Mouse (Mus musculus) lung, embryonic 16.5 days (tissue): Measurements from ENCODE around the gene Med6. TPM values are rescaled to one million over a fixed set of nuclear protein-coding genes. Genes with fewer than 3 reads are reported as not detected.
"Not testable (repeated sequence)": the region's sequence is repeated elsewhere in the genome, so short reads cannot be mapped to it uniquely, and the experiment has no call there.

Source experiments
- ATAC-seq: fragments of 200-750 bp; cut with Nextera tagmentation; 2 replicates; pipeline ENCODE4 v1.8.0; 2017; ENCODE audit warnings: low read depth, mild to moderate bottlenecking, moderate library complexity
- H3K27ac ChIP-seq: fragments of 300-500 bp; sonication (generic); 2 replicates; pipeline ENCODE4 v1.5.1; 2014; ENCODE audit warnings: mild to moderate bottlenecking, control low read depth, low read length
- H3K27me3 ChIP-seq: fragments of 300-500 bp; sonication (generic); 2 replicates; pipeline ENCODE4 v1.6.1; 2014; ENCODE audit warnings: low read depth, low read length, mixed read lengths; ENCODE audit not compliant: control insufficient read depth, insufficient read depth
- H3K36me3 ChIP-seq: fragments of 300-500 bp; sonication (generic); 2 replicates; pipeline ENCODE4 v1.6.1; 2014; ENCODE audit warnings: low read length; ENCODE audit not compliant: control insufficient read depth, insufficient read depth
- H3K4me1 ChIP-seq: fragments of 300-500 bp; sonication (generic); replicated peaks from 2 replicates; pipeline ENCODE4 v1.6.1; 2014; ENCODE audit warnings: low read length, mixed read lengths; ENCODE audit not compliant: control insufficient read depth, insufficient read depth
- H3K4me2 ChIP-seq: fragments of 300-500 bp; sonication (generic); 2 replicates; pipeline ENCODE4 v1.6.1; 2014; ENCODE audit warnings: low read depth, low read length, control low read depth
- H3K4me3 ChIP-seq: fragments of 300-500 bp; sonication (generic); 2 replicates; pipeline ENCODE4 v1.5.1; 2014; ENCODE audit warnings: mild to moderate bottlenecking, low read length, control low read depth
- H3K9ac ChIP-seq: fragments of 300-500 bp; sonication (generic); 2 replicates; pipeline ENCODE4 v1.6.1; 2014; ENCODE audit warnings: low read length, control low read depth
- H3K9me3 ChIP-seq: fragments of 300-500 bp; sonication (generic); 2 replicates; pipeline ENCODE4 v1.6.1; 2016; ENCODE audit warnings: low read length; ENCODE audit not compliant: control insufficient read depth
- WGBS: fragments of 180-500 bp; shearing (Covaris S2); extraction: QIAGEN DNeasy Blood & Tissue Kit; methylation state at CpG from one replicate; pipeline ENCODE4 v1.1.7; 2014; 5-methylcytosine and 5-hydroxymethylcytosine counted together
- polyA plus RNA-seq: library from polyadenylated mRNA; unstranded; fragments of >200 nt; fragmentation: Nextera tagmentation; extraction: Ambion mirVana; gene quantifications from 2 replicates; pipeline ENCODE4 v1.2.1, GENCODE M21; 2015

Gene Med6
- polyA plus RNA-seq, 1 experiment from 2014 or later = 58.5 TPM

- Histone ChIP-seq H3K36me3 (peaks cover 8% of the 10 kb centered on the region), H3K4me1 (no peaks in the 10 kb centered on the region), H3K27ac (no peak within 1 kb of the TSS), H3K4me3 (no peak within 1 kb of the TSS), H3K27me3 (no peaks in the 10 kb centered on the region), H3K9me3 (no peaks in the 10 kb centered on the region), H3K4me2 (no peak within 1 kb of the TSS), H3K9ac (no peak within 1 kb of the TSS)
- ATAC-seq = no peak
- 89% methylated on average over 1 of the region's 1 CpGs for WGBS
Observed at GRCm38 (mm10) chr12:81568374-81568773, 26.4 kb downstream of the Med6 start, which contains the start of gene Adam21. Adam21 (minus strand) TSS chr12:81568474.

DNA sequence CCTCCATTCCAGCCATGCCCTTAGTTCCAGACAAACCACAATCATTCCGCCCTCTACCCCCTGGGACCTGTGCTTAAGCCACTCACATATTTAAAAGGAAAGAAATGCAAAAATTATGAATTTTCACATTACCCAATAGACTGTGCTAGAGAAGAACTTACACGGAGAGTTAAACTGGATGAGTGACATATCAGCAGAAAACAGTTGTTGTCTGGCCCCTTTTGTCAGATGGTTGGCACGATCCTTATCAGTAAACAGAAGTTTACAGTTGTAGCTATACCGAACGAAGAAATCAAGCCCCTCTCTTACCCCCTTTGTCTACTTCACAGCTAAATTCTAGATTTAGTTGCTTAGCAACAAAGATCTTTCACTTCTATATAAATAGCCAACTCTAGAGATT, 26.9 kb downstream of the Med6 start:
- H3K4me2 ChIP-seq = no peak overlapping the region
- H3K36me3 ChIP-seq = peaks cover 8% of the 10 kb centered on the region
- no peak overlapping the region for H3K4me3 ChIP-seq
- ATAC-seq = no peak
- H3K27me3 ChIP-seq = no peaks in the 10 kb centered on the region
- 82% methylated on average over 5 of the region's 5 CpGs for WGBS
- H3K9ac ChIP-seq = no peak overlapping the region
- H3K9me3 ChIP-seq = no peaks in the 10 kb centered on the region
- no peak overlapping the region for H3K27ac ChIP-seq
- no peaks in the 10 kb centered on the region for H3K4me1 ChIP-seq

GRCm38 (mm10) chr12:81564173-81564572, 30.6 kb downstream of the Med6 start:
- 91% methylated on average over 3 of the region's 3 CpGs for WGBS

DNA sequence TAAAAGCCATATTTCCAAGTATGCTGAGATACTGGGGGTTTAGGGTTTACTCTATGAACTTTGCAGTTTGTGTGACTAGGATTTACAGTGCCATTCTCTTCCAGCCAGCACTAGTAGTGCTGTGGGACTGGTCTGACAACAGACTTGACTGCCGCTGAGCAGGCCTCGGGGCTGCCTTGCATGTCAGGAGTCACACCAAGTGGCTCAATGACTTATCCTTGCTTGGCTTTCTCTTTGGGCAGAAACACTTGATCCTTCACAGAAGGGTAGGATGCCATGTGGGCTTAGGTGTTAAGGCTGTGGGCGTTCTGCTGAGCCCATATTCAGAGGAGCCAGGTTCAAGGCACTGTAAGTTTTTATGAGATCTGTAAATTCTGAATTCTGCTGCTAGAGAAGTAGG, 45.5 kb downstream of the Med6 start:
- Histone ChIP-seq H3K4me3 (no peak overlapping the region), H3K9ac (no peak overlapping the region), H3K4me1 (no peaks in the 10 kb centered on the region), H3K27me3 (no peaks in the 10 kb centered on the region), H3K27ac (no peak overlapping the region), H3K9me3 (no peaks in the 10 kb centered on the region), H3K4me2 (no peak overlapping the region), H3K36me3 (no peaks in the 10 kb centered on the region)
- WGBS = 85% methylated on average over 3 of the region's 3 CpGs
- ATAC-seq = no peak

More at GRCm38 (mm10) chr12:81564173-81564572, 30.6 kb downstream of the Med6 start:
- Histone ChIP-seq H3K27ac (no peak overlapping the region), H3K4me3 (no peak overlapping the region), H3K9me3 (no peaks in the 10 kb centered on the region), H3K4me2 (no peak overlapping the region), H3K9ac (no peak overlapping the region), H3K36me3 (no peaks in the 10 kb centered on the region), H3K4me1 (no peaks in the 10 kb centered on the region), H3K27me3 (no peaks in the 10 kb centered on the region)
- ATAC-seq = no peak

DNA sequence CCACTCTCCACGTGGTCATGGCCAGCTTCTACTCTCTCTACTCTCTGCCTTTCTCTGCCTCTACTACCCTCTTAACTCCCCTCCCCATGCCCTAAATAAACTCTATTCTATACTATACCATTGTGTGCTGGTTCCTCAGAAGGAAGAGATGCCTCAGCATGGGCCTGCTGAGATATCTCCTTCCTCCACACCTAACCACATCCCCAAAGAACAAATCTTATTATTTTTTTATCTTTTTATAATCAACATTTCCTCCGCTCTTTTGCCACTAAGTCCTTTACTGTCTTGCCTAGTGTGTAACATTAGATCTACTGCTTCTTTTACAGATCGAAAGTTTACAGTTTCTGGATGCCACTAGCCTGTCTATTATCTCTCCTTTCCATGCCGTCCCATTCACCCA, 47.6 kb downstream of the Med6 start:
- Histone ChIP-seq H3K27me3 (no peaks in the 10 kb centered on the region), H3K4me1 (no peaks in the 10 kb centered on the region), H3K9me3 (no peaks in the 10 kb centered on the region), H3K9ac (no peak overlapping the region), H3K27ac (no peak overlapping the region), H3K4me3 (no peak overlapping the region), H3K4me2 (no peak overlapping the region), H3K36me3 (no peaks in the 10 kb centered on the region)
- 57% methylated on average over 4 of the region's 4 CpGs for whole genome bisulfite sequencing
- ATAC-seq = no peak

DNA sequence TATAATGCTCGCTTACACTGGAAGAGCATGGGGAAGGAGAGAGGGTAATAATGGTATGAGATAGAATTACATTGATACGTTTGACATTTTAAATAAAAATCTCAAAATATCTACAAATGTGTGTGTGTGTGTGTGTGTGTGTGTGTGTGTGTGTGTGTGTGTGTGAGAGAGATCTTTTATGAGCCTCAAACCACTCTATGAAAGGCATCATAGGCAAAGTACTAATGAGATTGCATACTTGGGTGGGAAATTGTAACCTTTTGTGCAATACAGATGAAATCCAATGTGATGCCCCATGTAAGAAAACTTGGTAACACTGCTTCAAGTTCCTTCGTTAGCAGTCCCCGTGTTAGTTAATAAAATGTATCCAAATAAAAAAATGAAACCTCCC, 61.8 kb downstream of the Med6 start:
- H3K27me3 ChIP-seq = no peaks in the 10 kb centered on the region
- H3K4me2 ChIP-seq = peak overlapping the region; percentile 66
- no peak overlapping the region for H3K27ac ChIP-seq
- peak overlapping the region; percentile 90 for H3K9ac ChIP-seq
- no peak for ATAC-seq
- H3K4me3 ChIP-seq = peak overlapping the region; percentile 93
- no peaks in the 10 kb centered on the region; the same call in 1 of the 2 replicates for H3K4me1 ChIP-seq
- H3K36me3 ChIP-seq = no peaks in the 10 kb centered on the region
- no peaks in the 10 kb centered on the region for H3K9me3 ChIP-seq
- 30% methylated on average over 4 of the region's 4 CpGs for WGBS

DNA sequence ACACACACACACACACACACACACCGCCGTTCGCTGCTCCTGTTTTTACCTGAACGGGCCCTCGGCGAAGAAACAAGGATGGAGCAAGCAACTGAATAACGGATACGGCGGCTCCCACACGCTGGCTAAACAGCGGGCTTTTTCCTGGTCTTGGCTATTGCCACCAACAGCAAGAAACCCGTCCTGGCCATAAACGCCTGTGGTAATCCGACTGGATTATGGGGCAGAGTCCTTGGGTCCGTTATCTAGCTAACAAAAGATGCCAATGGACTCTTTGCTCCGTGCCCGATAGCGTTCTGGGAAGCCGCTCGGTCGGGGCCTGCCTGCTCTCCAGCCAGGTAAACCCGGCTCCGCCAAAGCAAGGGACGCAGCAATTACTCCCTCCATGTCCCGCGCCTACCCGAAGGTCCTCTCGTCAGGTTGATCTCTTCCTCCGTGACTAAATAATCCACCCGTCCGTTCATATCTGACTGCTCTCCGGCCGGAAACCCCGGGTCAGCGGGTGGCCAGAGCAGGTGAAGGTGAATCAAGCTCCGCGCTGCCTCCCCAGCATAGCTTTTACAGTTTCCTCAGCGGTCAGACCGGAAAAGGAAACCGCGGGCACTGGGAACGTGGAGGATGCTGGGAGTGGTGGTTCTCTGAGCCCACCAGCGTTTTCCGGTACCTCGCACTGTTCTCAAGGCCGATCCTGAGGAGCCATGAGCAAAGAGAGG, 62.3 kb downstream of the Med6 start, which contains the start of the genes Gm20498 and Synj2bp:
Gene Gm20498, minus strand, starts transcription at position 590 of the 713 bp plus-strand sequence.
Gene Synj2bp, minus strand, starts transcription at position 596 of the 713 bp plus-strand sequence.
- Histone ChIP-seq H3K27ac (peak within 1 kb of the TSS; percentile 66), H3K4me3 (peak within 1 kb of the TSS; percentile 93), H3K36me3 (no peaks in the 10 kb centered on the region), H3K27me3 (no peaks in the 10 kb centered on the region), H3K9ac (peak within 1 kb of the TSS; percentile 90), H3K4me2 (peak within 1 kb of the TSS; percentile 66), H3K9me3 (no peaks in the 10 kb centered on the region), H3K4me1 (no peaks in the 10 kb centered on the region; the same call in 1 of the 2 replicates)
- peak; percentile 97 for ATAC-seq
- under 1% methylated on average over 45 of the region's 46 CpGs for WGBS

GRCm38 (mm10) chr12:81530587-81530986, 64.2 kb downstream of the Med6 start:
- not testable (repeated sequence) for H3K4me3 ChIP-seq, H3K9ac ChIP-seq, ATAC-seq, H3K4me2 ChIP-seq, H3K36me3 ChIP-seq, H3K9me3 ChIP-seq, H3K27me3 ChIP-seq, H3K27ac ChIP-seq, H3K4me1 ChIP-seq
- 81% methylated on average over 5 of the region's 8 CpGs for WGBS
